Mouse (Mus musculus) heart, postnatal 25 days (tissue): ENCODE measurements around the gene Zdhhc18. TPM values are rescaled to one million over a fixed set of nuclear protein-coding genes. Genes with fewer than 3 reads are reported as not detected.

Experiments used
- DNase-seq: peaks from one replicate; pipeline ENCODE4 v3.0.0; 2022; ENCODE audit warnings: low spot score
- intact Hi-C: fragments of 180-260 bp; cut with DNase I; formaldehyde crosslinking; loops from one replicate; pipeline ENCODE4 v1.15.1; 2025
- microRNA-seq: library from miRNA; unstranded; fragments of <30 nt; microRNA quantifications from one replicate; pipeline ENCODE4 v1.2.0, GENCODE M21; 2022
- total RNA-seq, 2 experiments: library from RNA; stranded (reverse); gene quantifications; 2 replicates each; pipeline ENCODE4 v1.2.3; 2021

Zdhhc18 gene
- total RNA-seq, 2 experiments from 2014 or later: 18.7 to 20.1 TPM

DNA sequence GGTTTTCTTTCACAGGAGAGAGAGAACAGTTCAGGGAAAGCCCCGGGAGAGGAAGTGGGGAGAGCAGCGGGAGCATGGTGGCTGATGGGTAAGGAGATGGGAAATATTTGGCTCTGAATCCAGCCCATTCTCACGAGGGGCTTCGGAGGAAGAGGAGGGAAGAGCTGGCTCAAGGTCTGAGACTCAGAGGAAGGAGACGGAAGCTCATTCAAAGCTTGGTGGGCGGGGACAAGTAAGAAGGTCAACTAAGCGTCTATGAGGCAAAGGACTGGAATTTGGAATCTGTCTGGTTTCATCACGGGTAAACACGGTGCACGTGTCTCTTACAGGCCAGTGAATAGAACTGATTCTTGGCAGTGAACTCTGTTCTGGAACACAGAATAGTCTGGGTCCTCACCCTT lies 79.9 kb downstream of the Zdhhc18 start:
- DNase-seq: no peak
- intact Hi-C loops: no loop called here

DNA sequence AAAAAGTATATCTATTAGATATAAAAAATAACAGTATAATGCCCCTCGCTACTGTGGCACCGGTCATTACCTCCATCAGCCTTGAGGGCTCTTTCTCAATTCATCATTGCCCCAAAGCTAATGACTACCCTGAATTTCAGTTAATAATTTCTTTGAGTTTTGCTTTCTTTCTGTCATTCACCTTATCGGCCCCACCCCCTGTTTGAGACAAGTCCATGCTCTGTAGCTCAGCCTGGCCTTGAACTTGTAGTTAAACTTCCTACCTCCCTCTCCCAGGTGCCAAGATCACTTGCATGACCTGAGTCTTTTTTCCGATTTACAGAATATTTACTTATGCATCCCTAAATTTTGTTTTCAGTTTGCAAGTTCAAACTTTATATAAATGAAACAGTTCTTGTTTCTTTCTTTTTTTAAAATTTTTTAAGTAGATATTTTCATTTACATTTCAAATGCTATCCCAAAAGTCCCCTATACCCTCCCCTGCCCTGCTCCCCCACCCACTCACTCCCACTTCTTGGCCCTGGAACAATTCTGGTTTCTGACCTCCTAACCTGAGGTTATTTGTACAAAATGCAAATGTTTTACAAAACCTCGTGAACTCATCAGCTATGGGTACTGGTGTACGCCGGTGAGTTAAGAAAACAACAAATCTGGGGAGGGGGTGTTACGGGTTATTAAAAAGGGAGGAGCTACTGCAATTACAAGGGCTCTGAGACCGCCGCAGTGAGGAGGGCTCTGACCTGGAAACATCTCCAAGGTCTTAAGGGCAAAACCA lies 80.5 kb downstream of the Zdhhc18 start:
- no peak for DNase-seq
- intact Hi-C loops: no loop called here

DNA sequence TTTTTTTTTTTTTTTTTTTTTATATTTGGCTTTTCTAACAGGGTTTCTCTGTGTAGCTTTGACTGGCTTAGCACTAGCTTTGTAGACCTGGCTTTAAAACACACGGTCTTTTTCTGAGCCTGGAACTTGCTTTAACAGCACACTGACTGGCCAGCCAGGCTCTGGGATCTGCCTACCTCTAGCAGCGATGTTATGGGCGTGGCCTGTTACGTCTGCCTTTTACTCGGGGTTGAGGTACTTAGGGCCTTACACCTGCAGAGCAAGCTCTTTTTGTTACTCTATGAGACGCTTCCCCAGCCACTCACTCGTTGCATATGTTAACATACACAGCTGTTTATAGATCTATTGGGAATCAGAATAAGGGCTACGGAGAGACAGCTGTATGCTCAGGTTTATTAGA lies 82.7 kb downstream of the Zdhhc18 start:
- intact Hi-C loops: no loop called here

DNA sequence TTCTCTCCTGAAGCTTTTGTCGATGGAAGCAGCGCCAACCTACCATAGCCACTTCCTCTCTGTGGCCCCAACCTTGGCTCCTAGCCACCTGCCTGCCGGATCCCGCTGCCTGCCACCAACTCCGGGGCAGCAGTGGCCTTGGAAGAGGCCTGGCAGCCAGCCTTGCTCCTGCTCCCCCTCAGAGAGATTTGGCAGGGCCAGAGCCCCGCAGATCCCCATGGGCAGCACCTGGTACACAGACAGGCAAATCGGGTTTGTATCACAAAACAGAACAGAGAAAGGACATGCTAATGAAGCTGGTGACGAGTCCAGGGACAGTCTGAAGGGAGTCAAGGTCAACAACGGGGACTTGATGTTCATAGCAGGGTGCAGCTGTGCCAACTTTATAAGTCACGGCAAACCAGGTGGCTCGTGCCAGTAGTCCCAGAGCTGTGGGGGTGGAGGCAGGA lies 86.8 kb downstream of the Zdhhc18 start:
- intact Hi-C loops: no loop called here
- peak; percentile 38 for DNase-seq

More for the DNA sequence above, 82.7 kb downstream of the Zdhhc18 start:
- no peak for DNase-seq

DNA sequence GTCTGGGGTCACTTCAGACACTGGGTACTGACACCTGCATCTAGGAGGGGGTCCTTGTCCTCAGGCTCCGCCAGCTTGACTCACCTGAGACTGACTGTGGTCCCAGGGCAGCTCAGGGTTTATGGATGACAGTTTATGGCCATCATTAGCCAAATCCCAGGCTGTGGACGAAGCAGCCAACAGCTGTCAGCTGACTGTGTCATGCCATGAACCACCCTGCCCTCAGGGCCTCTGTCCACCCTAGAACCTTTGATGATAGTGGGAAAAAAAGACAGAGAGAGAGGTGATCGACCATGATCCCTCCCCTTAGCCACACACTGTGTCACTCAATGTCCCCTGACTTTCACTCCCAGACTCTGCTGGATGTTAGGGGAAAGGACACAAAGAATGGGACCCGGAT lies 88.3 kb downstream of the Zdhhc18 start:
- intact Hi-C loops: no loop called here
- no peak for DNase-seq

DNA sequence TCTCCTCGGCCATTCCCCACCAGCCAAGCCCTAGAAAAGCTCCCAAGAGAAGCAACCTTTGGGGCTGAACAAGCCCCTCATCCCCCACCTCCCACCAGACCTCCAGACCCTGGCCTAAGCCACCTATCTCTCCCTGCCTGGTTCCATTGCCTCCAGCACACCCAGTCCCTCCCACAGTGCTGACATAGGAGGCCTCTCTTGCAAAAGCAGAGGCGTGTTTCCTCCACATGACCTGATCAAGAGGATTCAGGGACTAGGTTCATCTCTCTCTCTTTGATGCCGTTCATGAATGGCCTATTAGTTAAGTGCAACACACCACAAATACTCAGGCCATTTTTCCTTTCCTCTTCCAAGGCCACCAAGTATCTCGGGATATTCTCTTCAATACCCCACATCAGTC lies 90.1 kb downstream of the Zdhhc18 start:
- DNase-seq: no peak
- intact Hi-C loops: no loop called here

DNA sequence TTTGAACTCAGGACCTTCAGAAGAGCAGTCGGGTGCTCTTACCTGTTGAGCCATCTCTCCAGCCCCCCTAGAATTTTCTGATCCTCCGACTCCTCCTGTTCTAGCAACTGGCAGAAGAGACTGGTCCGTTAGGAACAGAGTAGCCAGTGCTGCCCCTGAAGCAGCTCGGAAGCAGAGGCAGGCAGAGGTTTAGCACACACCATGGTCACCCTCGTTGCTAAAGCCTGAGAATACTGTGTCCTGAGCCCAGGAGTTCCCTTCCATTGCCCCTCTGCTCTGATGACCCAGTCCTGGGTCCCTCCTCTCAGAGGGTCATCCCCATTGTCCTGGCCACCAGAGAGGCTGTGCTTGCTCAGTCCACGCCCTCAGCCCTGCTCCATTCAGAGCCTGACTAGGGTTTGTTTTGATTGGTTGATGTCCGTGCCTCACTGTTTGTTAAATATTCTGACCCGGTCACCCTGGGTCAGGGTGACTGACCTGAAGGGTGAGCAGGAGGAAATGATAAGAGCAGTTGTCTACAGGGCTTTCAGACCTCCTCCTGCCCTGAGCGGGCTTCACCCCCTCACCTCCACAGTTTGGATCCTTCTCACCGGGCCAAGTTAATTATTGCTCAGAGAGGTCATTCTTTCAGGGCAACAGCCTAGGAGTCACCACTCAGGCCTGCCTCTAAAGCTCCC lies 92.8 kb downstream of the Zdhhc18 start:
- intact Hi-C loops: no loop called here
- DNase-seq: no peak

Small RNAs within 50 kb of the gene (microRNA-seq; reads per million reads assigned to microRNA genes)
- gene Gm23158: not detected

Other genes with a start within 250 kb of the Zdhhc18 start
- gene Tent5b, start 170.0 kb downstream of the Zdhhc18 start, total RNA-seq: 1 to 10 TPM; 2.5 to 4.0 TPM
- 1 to 10 TPM; 2.2 to 4.3 TPM for gene Trnp1, start 151.6 kb downstream of the Zdhhc18 start, total RNA-seq
- gene Kdf1, start 131.2 kb downstream of the Zdhhc18 start, total RNA-seq: not detected
- 10 to 100 TPM; 66.9 to 67.9 TPM for gene Nudc, start 104.2 kb downstream of the Zdhhc18 start, total RNA-seq
- gene Nr0b2, start 96.8 kb downstream of the Zdhhc18 start, total RNA-seq: 10 to 100 TPM; 18.1 to 20.0 TPM
- gene Gpatch3, start 75.4 kb downstream of the Zdhhc18 start, total RNA-seq: 1 to 10 TPM; 4.7 to 5.3 TPM
- 1 to 10 TPM; 6.4 to 6.8 TPM for gene Gpn2, start 65.8 kb downstream of the Zdhhc18 start, total RNA-seq
- 1 to 10 TPM; 1.5 TPM for gene Sfn, start 48.0 kb downstream of the Zdhhc18 start, total RNA-seq
- 10 to 100 TPM; 10.6 to 11.2 TPM for gene Pigv, start 22.5 kb upstream of the Zdhhc18 start, total RNA-seq
- gene Arid1a, start 106.6 kb upstream of the Zdhhc18 start, total RNA-seq: 10 to 100 TPM; 35.4 to 42.2 TPM
- 1 to 10 TPM; 5.4 to 6.3 TPM for gene Rps6ka1, start 237.6 kb upstream of the Zdhhc18 start, total RNA-seq